Mouse (Mus musculus): ENCODE results near the gene Ankrd24. TPM values are rescaled to one million over a fixed set of nuclear protein-coding genes. Genes with fewer than 3 reads are reported as not detected.
A peak's percentile ranks its signal among the peaks of the same experiment; 100 is the strongest.

The Ankrd24 gene
- total RNA-seq, 2 experiments from 2014 or later: 33.6 to 38.6 TPM

DNA sequence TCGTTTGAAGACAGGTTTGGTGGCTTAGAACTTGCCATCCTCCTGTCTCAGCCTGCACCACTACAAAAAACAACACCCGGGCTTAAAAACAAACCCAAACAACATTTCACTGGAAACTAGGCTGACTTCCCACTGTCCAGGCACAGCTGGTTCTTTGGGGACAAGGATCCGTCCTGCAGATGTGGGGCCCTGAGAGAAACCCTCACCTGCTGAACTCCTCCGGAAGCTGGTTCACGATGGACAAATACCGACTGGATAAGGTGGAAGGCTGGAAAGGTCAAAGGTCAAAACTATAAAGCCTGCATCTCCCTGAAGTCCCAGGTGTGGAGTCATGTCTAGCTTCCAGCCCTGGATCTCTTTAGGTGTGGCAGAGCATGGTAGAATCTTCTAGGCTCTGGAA is 29.5 kb upstream of the Ankrd24 start:
- H3K4me3 ChIP-seq: no peak overlapping the region
- TF ChIP-seq CTCF (conservative IDR thresholded peaks at IDR 0.05): no peak
- no peak overlapping the region for H3K27ac ChIP-seq
- DNase-seq (ENCODE audit: low spot score in 2 of 2): no peak

- Histone ChIP-seq H3K4me3 (no peak overlapping the region), H3K27ac (no peak overlapping the region)
- TF ChIP-seq CTCF (conservative IDR thresholded peaks at IDR 0.05): no peak
- DNase-seq (ENCODE audit: low spot score in 2 of 2): no peak
These were observed 28.7 kb upstream of the Ankrd24 start for GRCm38 (mm10) chr10:81599630-81600029.

- Histone ChIP-seq H3K27ac (no peak overlapping the region), H3K4me3 (no peak overlapping the region)
- no peak for TF ChIP-seq CTCF (conservative IDR thresholded peaks at IDR 0.05)
- no peak for DNase-seq (ENCODE audit: low spot score in 2 of 2)
These were observed 28.2 kb upstream of the Ankrd24 start for GRCm38 (mm10) chr10:81600096-81600495.

DNA sequence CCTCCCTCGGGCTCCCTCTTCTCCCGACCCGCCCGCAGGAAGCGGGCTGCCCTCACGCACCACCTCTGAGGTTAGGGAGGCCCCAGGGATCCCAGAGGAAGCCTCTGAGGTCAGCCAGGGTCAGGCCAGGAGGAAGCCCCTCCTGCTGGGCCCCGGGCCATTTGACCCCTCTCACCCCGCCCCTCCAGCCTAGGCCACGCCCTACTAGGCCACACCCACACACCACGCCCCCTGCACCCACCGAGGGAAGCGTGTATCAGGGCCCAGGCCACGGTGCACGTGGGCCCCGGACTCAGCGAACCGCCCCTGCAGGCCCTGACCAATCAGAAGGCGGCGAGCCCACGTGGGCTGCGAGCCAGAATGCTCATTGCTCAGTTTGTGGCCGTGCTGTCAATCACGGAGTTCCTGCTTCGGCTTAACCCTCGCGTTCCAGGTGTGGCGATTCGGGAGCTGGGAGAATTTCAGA is 27.6 kb upstream of the Ankrd24 start, which contains the start of gene Tle6:
TSS of gene Tle6 (minus strand) at position 336 of the 466 bp plus-strand sequence.
- DNase-seq (ENCODE audit: low spot score in 2 of 2): peak; percentile 92
- peak within 1 kb of the TSS; percentile 42 for H3K4me3 ChIP-seq
- H3K27ac ChIP-seq: 0 out of 2 replicates have a peak within 1 kb of the TSS, but pooled peaks have one; percentile 5
- no peak for TF ChIP-seq CTCF (conservative IDR thresholded peaks at IDR 0.05)

DNA sequence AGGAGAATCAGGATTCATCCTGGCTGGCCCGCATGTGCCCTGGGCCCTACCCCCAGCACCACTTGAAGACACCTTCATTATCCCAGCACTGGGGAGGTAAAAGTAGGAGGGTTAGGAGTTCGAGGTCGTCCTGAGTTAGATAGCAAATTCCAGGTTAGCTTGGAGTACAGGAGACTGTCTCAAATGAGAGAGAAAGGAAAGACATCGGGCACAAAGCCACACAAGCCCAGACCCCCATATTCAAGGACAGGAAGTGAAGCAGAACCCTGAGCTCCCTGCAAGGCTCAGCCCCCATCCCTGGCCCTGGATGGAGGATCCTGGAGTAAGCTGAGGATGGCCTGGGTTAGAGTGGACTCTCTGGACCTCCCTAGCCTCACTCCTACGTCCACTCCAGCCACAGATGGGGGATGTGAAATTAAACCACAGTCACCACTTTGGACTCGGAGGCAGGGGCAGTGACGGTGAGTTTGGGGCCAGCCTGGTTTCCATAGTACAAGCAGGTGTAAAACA is 26.9 kb upstream of the Ankrd24 start:
- DNase-seq (ENCODE audit: low spot score in 2 of 2): no peak
- peak overlapping the region; percentile 42 for H3K4me3 ChIP-seq
- no peak overlapping the region for H3K27ac ChIP-seq
- TF ChIP-seq CTCF (conservative IDR thresholded peaks at IDR 0.05): no peak

DNA sequence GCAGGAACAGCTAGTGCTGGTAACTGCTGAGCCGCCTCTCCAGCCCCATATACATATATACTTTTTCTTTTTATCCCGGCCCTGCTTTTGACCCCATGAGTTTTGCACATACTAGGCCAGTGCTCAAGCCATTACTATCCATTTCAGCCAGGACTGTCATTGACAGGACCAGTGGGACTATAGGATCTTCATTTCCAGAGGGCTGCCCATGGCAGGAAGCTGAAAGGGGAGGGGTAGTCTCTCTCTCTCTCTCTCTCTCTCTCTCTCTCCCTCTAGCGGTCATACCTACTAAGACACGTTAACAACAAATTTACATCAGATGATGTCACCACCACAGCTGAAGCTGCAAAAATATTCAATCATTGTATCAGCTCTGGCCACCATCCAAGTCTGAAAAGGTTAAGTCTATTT is 25.6 kb upstream of the Ankrd24 start:
- H3K4me3 ChIP-seq: no peak overlapping the region
- TF ChIP-seq CTCF (conservative IDR thresholded peaks at IDR 0.05): peak; percentile 80
- peak; percentile 37 to 52 for DNase-seq (ENCODE audit: low spot score in 2 of 2)
- no peak overlapping the region for H3K27ac ChIP-seq

DNA sequence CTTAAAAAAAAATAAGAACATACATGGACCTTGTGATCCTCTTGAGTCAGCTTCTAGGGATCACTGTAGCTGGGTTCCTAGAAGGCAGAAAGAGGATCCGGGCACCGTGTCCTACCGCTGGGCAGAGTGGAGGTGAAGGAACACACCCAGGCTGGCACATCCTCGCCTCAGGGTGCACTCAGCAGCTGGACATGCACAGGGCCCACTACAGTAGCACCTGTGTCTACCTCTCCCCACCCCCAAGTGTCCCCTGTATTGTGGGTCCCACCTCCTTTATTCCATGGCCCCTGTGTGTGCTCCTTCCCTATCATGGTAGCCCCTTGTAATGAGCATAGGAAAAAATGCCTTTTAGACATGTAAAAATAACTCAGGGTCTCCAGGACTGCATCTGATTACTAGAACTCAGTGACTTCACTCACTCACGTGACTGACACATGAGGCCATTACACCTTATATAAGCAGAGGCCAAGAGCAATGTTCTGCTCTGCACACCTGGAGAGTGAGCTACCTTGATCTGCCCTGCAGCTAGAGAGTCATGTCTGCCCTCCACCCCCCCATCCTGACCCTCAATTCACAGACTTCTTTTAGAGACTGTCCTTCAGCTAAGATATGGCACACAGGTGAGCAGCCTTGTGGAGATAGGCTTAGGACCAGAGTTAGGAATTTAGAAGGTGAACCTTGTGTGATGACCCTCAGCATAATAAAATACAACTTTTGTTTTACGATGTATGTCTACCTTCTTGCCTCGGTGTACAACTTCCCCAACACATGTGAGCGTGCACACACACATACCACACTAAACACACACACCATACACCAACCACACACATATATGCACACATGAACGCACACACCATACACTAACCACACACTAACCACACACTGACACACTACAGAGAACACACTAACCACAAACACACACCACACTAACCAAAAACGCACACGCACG is 24.0 kb upstream of the Ankrd24 start:
- TF ChIP-seq CTCF (conservative IDR thresholded peaks at IDR 0.05): no peak
- peak overlapping the region; percentile 39; the same call in 1 of the 2 replicates for H3K4me3 ChIP-seq
- DNase-seq (ENCODE audit: low spot score in 2 of 2): no peak
- H3K27ac ChIP-seq: peak overlapping the region; percentile 73; the same call in 1 of the 2 replicates

GRCm38 (mm10) chr10:81604968-81605665 is 23.2 kb upstream of the Ankrd24 start:
- DNase-seq (ENCODE audit: low spot score in 2 of 2): peak; percentile 89

GRCm38 (mm10) chr10:81605666-81605973 is 22.7 kb upstream of the Ankrd24 start:
- TF ChIP-seq CTCF (conservative IDR thresholded peaks at IDR 0.05): no peak; the same call in 1 of the 2 replicates
- H3K27ac ChIP-seq: peak overlapping the region; percentile 89
- DNase-seq (ENCODE audit: low spot score in 2 of 2): peak in 1 of 2 experiments; percentile 49
- peak overlapping the region; percentile 60 for H3K4me3 ChIP-seq

More at GRCm38 (mm10) chr10:81604968-81605665, 23.2 kb upstream of the Ankrd24 start:
- TF ChIP-seq CTCF (conservative IDR thresholded peaks at IDR 0.05): peak; percentile 75
- H3K4me3 ChIP-seq: peak overlapping the region; percentile 60
- H3K27ac ChIP-seq: peak overlapping the region; percentile 89

DNA sequence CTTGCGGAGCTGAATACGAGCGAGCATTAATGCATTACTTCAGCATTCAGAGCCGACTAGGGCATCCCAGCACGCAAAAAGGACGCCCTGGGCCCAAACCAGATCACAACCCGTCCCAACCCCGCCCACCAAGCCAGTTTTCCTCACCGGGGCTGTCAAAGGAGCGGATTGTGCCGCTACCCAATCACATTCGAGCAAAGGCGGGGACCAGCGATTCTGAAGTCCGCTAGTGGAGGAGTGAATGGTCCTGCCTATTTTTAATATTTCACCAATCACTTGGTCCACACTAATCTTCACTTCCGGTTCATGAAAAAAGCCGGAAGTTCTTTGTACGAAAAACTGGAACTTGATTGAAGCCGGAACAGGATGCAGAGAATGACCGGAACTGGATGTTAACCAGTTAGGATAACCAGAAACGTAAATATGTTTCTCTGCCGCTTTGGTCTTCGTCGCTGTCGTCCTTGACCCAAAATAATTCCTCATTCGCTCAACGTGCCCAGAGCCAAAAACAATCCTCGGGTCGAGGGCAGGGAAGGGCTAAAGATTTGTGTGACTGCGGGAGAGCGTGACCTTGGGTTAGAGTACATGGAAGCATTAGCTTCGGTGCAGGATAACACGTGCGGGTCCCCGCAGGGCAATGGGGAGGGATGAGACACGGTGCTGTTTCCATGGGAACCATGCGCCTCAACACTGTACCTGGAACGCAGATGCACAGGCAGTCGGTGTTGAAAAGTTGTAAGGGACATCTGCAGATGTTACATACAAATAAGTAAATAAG is 22.2 kb upstream of the Ankrd24 start, which contains the start of gene BC025920:
TSS of gene BC025920 (plus strand) at position 297 of the 778 bp plus-strand sequence.
- Histone ChIP-seq H3K27ac (peak within 1 kb of the TSS; percentile 96), H3K4me3 (peak within 1 kb of the TSS; percentile 60)
- TF ChIP-seq CTCF (conservative IDR thresholded peaks at IDR 0.05): no peak
- DNase-seq (ENCODE audit: low spot score in 2 of 2): peak; percentile 92 to 98

GRCm38 (mm10) chr10:81608308-81608707 is 20.0 kb upstream of the Ankrd24 start:
- peak; percentile 42 for TF ChIP-seq CTCF (conservative IDR thresholded peaks at IDR 0.05)
- Histone ChIP-seq H3K4me3 (no peak overlapping the region), H3K27ac (no peak overlapping the region)
- no peak for DNase-seq (ENCODE audit: low spot score in 2 of 2)

GRCm38 (mm10) chr10:81612779-81613178 is 15.6 kb upstream of the Ankrd24 start:
- H3K4me3 ChIP-seq: no peak overlapping the region
- DNase-seq (ENCODE audit: low spot score in 2 of 2): no peak
- H3K27ac ChIP-seq: no peak overlapping the region
- no peak for TF ChIP-seq CTCF (conservative IDR thresholded peaks at IDR 0.05)
